Mouse (Mus musculus) intestine, embryonic 14.5 days (tissue): Measurements from ENCODE around the gene Bag2. TPM values are rescaled to one million over a fixed set of nuclear protein-coding genes. Genes with fewer than 3 reads are reported as not detected.

Experiments
- ATAC-seq: fragments of 200-750 bp; cut with Nextera tagmentation; replicated peaks from 2 replicates; pipeline ENCODE4 v1.8.0; 2017; ENCODE audit warnings: low read depth, moderate number of reproducible peaks, moderate TSS enrichment, moderate library complexity; ENCODE audit not compliant: low FRiP score, low TSS enrichment
- DNase-seq: peaks from one replicate; pipeline ENCODE4 v3.0.0-alpha.2; 2018; ENCODE audit warnings: low spot score
- H3K27ac ChIP-seq: fragments of 300-500 bp; sonication (generic); 2 replicates; pipeline ENCODE4 v1.5.1; 2014; ENCODE audit warnings: low read depth, mild to moderate bottlenecking, control low read depth
- H3K27me3 ChIP-seq: fragments of 300-500 bp; sonication (generic); replicated peaks from 2 replicates; pipeline ENCODE4 v1.6.1; 2014; ENCODE audit warnings: low read length, control low read depth; ENCODE audit not compliant: control insufficient read depth, insufficient read depth
- H3K36me3 ChIP-seq: fragments of 300-500 bp; sonication (generic); 2 replicates; pipeline ENCODE4 v1.6.1; 2014; ENCODE audit warnings: low read length, control low read depth; ENCODE audit not compliant: control insufficient read depth, insufficient read depth
- H3K4me1 ChIP-seq: fragments of 300-500 bp; sonication (generic); replicated peaks from 2 replicates; pipeline ENCODE4 v1.6.1; 2014; ENCODE audit warnings: low read length, control low read depth, mixed read lengths; ENCODE audit not compliant: control insufficient read depth, insufficient read depth
- H3K4me2 ChIP-seq: fragments of 300-500 bp; sonication (generic); 2 replicates; pipeline ENCODE4 v1.6.1; 2014; ENCODE audit warnings: low read length
- H3K4me3 ChIP-seq: fragments of 300-500 bp; sonication (generic); 2 replicates; pipeline ENCODE4 v1.5.1; 2014; ENCODE audit warnings: low read depth, low read length, control low read depth, mixed read lengths
- H3K9ac ChIP-seq: fragments of 300-500 bp; sonication (generic); 2 replicates; pipeline ENCODE4 v1.6.1; 2014; ENCODE audit warnings: mild to moderate bottlenecking, low read length
- H3K9me3 ChIP-seq: fragments of 300-500 bp; sonication (generic); 2 replicates; pipeline ENCODE4 v1.6.1; 2016; ENCODE audit warnings: low read length, control low read depth; ENCODE audit not compliant: control insufficient read depth
- WGBS: fragments of 180-500 bp; shearing (Covaris S2); extraction: QIAGEN DNeasy Blood & Tissue Kit; methylation state at CpG from one replicate; pipeline ENCODE4 v1.1.7; 2014; 5-methylcytosine and 5-hydroxymethylcytosine counted together
- polyA plus RNA-seq: library from polyadenylated mRNA; unstranded; fragments of >200 nt; fragmentation: Nextera tagmentation; extraction: Ambion mirVana; gene quantifications from 2 replicates; pipeline ENCODE4 v1.2.1, GENCODE M21; 2014

Bag2 gene
- polyA plus RNA-seq, 1 experiment from 2014 or later = 73.1 TPM

- H3K9ac ChIP-seq = no peak overlapping the region
- no peak overlapping the region for H3K4me2 ChIP-seq
- H3K27ac ChIP-seq = no peak overlapping the region
- H3K27me3 ChIP-seq = no peaks in the 10 kb centered on the region
- H3K36me3 ChIP-seq = peaks cover 79% of the 10 kb centered on the region
- no peaks in the 10 kb centered on the region for H3K4me1 ChIP-seq
- no peaks in the 10 kb centered on the region for H3K9me3 ChIP-seq
- no peak overlapping the region for H3K4me3 ChIP-seq
- DNase-seq (no peak), ATAC-seq (no peak)
Measured at GRCm38 (mm10) chr1:33768827-33769226, 11.2 kb upstream of the Bag2 start.

GRCm38 (mm10) chr1:33768091-33768787, 10.6 kb upstream of the Bag2 start:
- H3K9ac ChIP-seq = no peak overlapping the region
- no peaks in the 10 kb centered on the region for H3K4me1 ChIP-seq
- ATAC-seq (no peak), DNase-seq (no peak)
- no peaks in the 10 kb centered on the region for H3K27me3 ChIP-seq
- no peaks in the 10 kb centered on the region for H3K9me3 ChIP-seq
- H3K36me3 ChIP-seq = peaks cover 80% of the 10 kb centered on the region
- no peak overlapping the region for H3K4me2 ChIP-seq
- H3K27ac ChIP-seq = no peak overlapping the region
- WGBS = 81% methylated on average over 1 of the region's 1 CpGs
- H3K4me3 ChIP-seq = no peak overlapping the region

GRCm38 (mm10) chr1:33766520-33767508, 9.2 kb upstream of the Bag2 start:
- WGBS = 76% methylated on average over 16 of the region's 16 CpGs
- Histone ChIP-seq H3K36me3 (peaks cover 77% of the 10 kb centered on the region), H3K4me3 (no peak overlapping the region), H3K4me2 (no peak overlapping the region), H3K27me3 (no peaks in the 10 kb centered on the region), H3K27ac (no peak overlapping the region), H3K9ac (no peak overlapping the region), H3K9me3 (no peaks in the 10 kb centered on the region), H3K4me1 (no peaks in the 10 kb centered on the region)
- DNase-seq = no peak
- no peak for ATAC-seq

- H3K36me3 ChIP-seq = peaks cover 76% of the 10 kb centered on the region
- H3K27me3 ChIP-seq = no peaks in the 10 kb centered on the region
- no peak for DNase-seq
- WGBS = 92% methylated on average over 11 of the region's 11 CpGs
- H3K4me3 ChIP-seq = no peak overlapping the region
- no peak overlapping the region for H3K4me2 ChIP-seq
- no peak for ATAC-seq
- H3K4me1 ChIP-seq = no peaks in the 10 kb centered on the region
- H3K9ac ChIP-seq = no peak overlapping the region
- H3K9me3 ChIP-seq = no peaks in the 10 kb centered on the region
- no peak overlapping the region for H3K27ac ChIP-seq
Measured at GRCm38 (mm10) chr1:33765468-33766080, 8.0 kb upstream of the Bag2 start.

- 43% methylated on average over 2 of the region's 2 CpGs for WGBS
- Histone ChIP-seq H3K36me3 (peaks cover 65% of the 10 kb centered on the region), H3K4me3 (no peak overlapping the region), H3K4me2 (no peak overlapping the region), H3K9me3 (no peaks in the 10 kb centered on the region), H3K9ac (no peak overlapping the region), H3K27ac (no peak overlapping the region), H3K27me3 (no peaks in the 10 kb centered on the region), H3K4me1 (no peaks in the 10 kb centered on the region)
- DNase-seq (no peak), ATAC-seq (no peak)
Measured at GRCm38 (mm10) chr1:33763826-33764225, 6.2 kb upstream of the Bag2 start.

- 50% methylated on average over 4 of the region's 4 CpGs for WGBS
- H3K9ac ChIP-seq = no peak overlapping the region
- H3K9me3 ChIP-seq = no peaks in the 10 kb centered on the region
- peaks cover 30% of the 10 kb centered on the region; the same call in 1 of the 2 replicates for H3K36me3 ChIP-seq
- ATAC-seq = no peak
- no peak for DNase-seq
- H3K4me2 ChIP-seq = no peak overlapping the region
- peaks cover 6% of the 10 kb centered on the region; the same call in 1 of the 2 replicates for H3K4me1 ChIP-seq
- no peak overlapping the region for H3K4me3 ChIP-seq
- no peaks in the 10 kb centered on the region for H3K27me3 ChIP-seq
- no peak overlapping the region for H3K27ac ChIP-seq
Measured at GRCm38 (mm10) chr1:33758488-33758887, 893 bp upstream of the Bag2 start.

- 2% methylated on average over 14 of the region's 14 CpGs for WGBS
- H3K36me3 ChIP-seq = peaks cover 18% of the 10 kb centered on the region; the same call in 1 of the 2 replicates
- H3K4me1 ChIP-seq = peaks cover 6% of the 10 kb centered on the region; the same call in 1 of the 2 replicates
- peak overlapping the region; percentile 14; the same call in 1 of the 2 replicates for H3K27ac ChIP-seq
- DNase-seq (peak; percentile 69), ATAC-seq (peak; percentile 53)
- no peaks in the 10 kb centered on the region for H3K9me3 ChIP-seq
- peak overlapping the region; percentile 87 for H3K9ac ChIP-seq
- H3K27me3 ChIP-seq = no peaks in the 10 kb centered on the region
- peak overlapping the region; percentile 86 for H3K4me2 ChIP-seq
- H3K4me3 ChIP-seq = peak overlapping the region; percentile 65
Measured at GRCm38 (mm10) chr1:33757033-33757413, 572 bp downstream of the Bag2 start.

- Histone ChIP-seq H3K27me3 (no peaks in the 10 kb centered on the region), H3K4me2 (peak overlapping the region; percentile 86), H3K27ac (peak overlapping the region; percentile 14; the same call in 1 of the 2 replicates), H3K36me3 (peaks cover 12% of the 10 kb centered on the region; the same call in 1 of the 2 replicates), H3K4me1 (peaks cover 6% of the 10 kb centered on the region; the same call in 1 of the 2 replicates), H3K9ac (peak overlapping the region; percentile 87), H3K4me3 (peak overlapping the region; percentile 65), H3K9me3 (no peaks in the 10 kb centered on the region)
- DNase-seq (peak; percentile 69), ATAC-seq (no peak; the same call in 1 of the 2 replicates)
- 24% methylated on average over 18 of the region's 18 CpGs for WGBS
Measured at GRCm38 (mm10) chr1:33756258-33757032, 1.1 kb downstream of the Bag2 start.
